Mouse (Mus musculus): Measurements from ENCODE around the gene Cbx4.

Gene Cbx4

GRCm38 (mm10) chr11:119058041-119058995 is 27.7 kb downstream of the Cbx4 start:
- in situ Hi-C loops (cut with MboI, MseI) = no loop called here

- in situ Hi-C loops (cut with MboI, MseI) = no loop called here
Observed at GRCm38 (mm10) chr11:119057291-119057690, 28.7 kb downstream of the Cbx4 start.

DNA sequence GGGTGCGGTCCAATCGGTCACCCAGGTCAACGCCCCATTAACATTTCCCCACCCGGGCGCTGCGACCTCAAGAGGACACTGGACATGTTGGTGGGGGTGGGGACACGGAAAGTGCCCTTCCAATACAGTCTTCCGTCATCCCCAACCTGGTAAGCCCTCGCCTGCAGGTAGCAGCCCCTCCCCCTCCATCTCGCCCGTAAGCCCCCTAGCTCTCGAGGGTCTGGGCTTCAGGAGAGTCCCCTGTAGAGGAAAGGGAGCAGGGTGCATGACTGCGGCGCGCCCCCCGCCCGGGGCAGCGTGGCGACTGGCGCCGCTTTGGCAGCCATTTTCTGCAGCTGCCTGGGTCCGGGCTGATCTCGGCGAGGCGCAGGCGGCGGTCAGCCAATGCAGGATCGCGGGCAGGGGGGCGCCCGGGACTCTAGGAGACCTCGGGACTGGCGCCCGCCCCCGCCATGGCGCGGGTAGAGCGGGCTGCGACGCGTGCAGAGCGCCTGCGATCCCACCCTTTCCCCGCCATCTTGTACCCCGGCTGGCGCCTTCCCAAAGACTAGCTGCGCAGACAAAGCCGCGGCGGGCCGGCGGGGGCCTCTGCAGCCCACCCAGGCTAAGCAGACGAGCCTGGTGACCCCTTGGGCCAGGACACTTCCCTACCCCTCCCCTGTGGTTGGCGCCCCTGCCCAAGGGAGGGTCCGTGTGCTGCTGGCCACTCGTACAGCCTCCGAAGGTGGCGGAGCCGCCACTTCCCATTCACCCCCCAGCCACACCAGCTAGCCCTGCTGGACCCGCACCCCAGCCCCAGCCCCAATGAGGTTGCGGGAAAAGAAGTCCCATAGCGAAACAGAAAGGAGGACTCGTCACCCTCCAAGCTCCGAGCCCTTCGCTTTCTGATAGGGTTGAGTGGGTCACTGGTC is 29.5 kb downstream of the Cbx4 start:
- in situ Hi-C loops (cut with MboI, MseI) = no loop called here

GRCm38 (mm10) chr11:119055571-119056131 is 30.4 kb downstream of the Cbx4 start:
- in situ Hi-C loops (cut with MboI, MseI) = no loop called here

- in situ Hi-C loops (cut with MboI, MseI) = loop anchor here in 1 of 2 experiments (5.0 kb wide), 1 partner anchor 33 kb away; the partner anchor contains the start of gene Cbx4
Observed at GRCm38 (mm10) chr11:119054351-119055345, 31.4 kb downstream of the Cbx4 start.

- in situ Hi-C loops (cut with MboI, MseI) = loop anchor here in 1 of 2 experiments (5.0 kb wide), 1 partner anchor 33 kb away; the partner anchor contains the start of gene Cbx4
Observed at GRCm38 (mm10) chr11:119053738-119054350, 32.2 kb downstream of the Cbx4 start.

- in situ Hi-C loops (cut with MboI, MseI) = loop anchor here in 1 of 2 experiments (5.0 kb wide), 1 partner anchor 34 kb away; the partner anchor contains the start of gene Cbx4
Observed at GRCm38 (mm10) chr11:119053257-119053670, 32.8 kb downstream of the Cbx4 start.

DNA sequence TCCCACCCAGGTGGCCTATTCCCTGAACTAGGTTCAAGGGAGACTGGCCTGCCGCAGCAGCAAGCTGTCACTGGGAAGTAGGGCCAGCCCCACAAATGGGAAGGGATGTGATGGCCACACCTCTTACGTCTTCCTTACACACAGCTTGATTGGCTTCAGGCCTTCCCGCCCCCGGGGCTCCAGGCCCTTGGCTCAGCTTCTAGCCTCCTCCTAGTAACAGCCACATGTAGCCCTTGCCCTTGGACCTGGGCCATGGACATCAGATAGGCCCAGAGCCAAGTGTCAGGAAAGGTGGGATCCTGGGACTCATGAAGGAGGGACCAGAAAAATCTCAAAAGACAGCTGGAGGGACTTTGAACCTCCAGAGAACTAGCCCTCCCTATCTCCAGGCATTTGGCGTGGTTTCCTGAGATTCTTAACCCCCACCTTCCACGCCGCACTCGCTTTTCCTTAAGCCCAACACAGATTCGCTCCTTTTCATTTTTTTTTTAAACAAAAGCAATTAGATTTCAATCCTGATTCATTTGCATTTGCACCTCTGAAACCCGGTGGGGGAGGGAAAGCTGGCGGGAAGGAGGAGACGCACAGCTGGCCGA is 33.3 kb downstream of the Cbx4 start:
- in situ Hi-C loops (cut with MboI, MseI) = loop anchor here in 1 of 2 experiments (5.0 kb wide), 1 partner anchor 35 kb away; the partner anchor contains the start of gene Cbx4

DNA sequence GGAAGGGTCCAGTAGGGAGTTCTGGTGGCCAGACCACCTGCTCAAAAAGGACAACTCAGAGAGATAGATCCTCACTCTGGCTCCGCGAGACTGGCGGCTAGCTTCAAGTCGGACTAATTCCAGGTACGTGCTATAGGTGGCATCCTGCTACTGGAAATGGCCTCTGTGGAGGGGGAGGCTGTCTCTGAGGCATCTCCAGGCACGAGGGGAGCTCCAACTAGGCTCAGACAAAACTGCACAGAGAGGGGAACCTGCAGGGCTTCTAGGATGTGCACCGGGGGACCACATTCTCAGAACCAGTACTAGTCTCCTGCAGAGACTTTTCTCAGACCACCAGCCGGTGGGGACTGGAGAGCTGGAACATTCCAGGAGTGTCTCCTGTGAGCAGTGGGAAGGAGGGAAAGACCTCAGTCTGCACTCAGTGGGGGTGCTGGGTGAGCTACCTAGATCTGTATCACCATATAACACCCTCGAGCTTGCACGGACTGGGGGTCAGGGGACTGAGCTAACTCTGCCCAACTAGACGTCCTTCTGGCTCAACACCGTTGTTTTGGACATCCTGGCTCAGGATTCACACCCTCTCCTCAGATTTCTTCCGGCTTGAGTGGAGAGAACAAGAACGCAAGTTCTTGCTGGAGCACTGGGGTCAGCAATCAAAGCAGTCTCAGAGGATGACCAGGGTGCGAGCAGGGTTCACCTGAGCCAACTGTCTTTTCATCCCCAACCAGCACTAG is 33.9 kb downstream of the Cbx4 start:
- in situ Hi-C loops (cut with MboI, MseI) = loop anchor here in 1 of 2 experiments (5.0 kb wide), 1 partner anchor 35 kb away; the partner anchor contains the start of gene Cbx4

DNA sequence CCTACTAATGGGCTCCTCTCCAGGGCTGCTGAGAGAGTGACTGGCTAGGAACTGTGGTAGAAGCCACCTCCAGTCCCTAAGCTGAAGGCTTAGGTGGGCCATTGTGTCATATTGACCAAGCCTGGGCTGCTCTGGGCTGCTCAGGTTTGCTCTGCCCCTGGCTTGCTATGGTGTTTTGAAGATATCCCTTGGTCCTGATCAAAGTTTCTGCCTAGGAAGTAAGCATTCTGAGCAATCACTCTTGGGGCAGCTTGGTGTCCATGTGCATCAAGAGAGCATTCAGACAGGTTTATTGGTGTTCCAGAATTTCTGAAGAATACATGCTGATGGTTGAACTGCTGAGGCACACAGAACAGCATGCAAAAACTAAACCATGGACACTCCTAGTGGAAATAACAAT is 34.6 kb downstream of the Cbx4 start:
- in situ Hi-C loops (cut with MboI, MseI) = loop anchor here in 1 of 2 experiments (5.0 kb wide), 1 partner anchor 36 kb away; the partner anchor contains the start of gene Cbx4

- in situ Hi-C loops (cut with MboI, MseI) = loop anchor here in 1 of 2 experiments (5.0 kb wide), 1 partner anchor 37 kb away; the partner anchor contains the start of gene Cbx4
Observed at GRCm38 (mm10) chr11:119050361-119050760, 35.7 kb downstream of the Cbx4 start.

DNA sequence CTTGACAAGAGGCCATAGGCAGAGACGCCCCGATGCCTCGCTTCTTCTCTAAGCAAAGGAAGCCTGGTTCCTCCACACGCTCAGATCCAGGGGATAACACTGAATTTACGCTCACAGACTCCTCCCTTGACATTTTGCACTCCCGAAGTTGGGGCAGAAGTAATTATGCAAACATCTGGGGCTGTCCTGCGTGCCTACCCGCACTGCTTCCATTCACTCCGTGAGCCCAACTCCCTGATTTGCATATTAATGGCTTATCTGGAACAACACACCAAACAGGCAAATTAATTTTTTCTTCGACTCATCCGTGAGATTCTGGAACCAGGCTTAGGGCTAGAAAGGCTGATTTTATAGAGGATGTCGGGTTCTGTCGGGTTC is 37.9 kb downstream of the Cbx4 start:
- in situ Hi-C loops (cut with MboI, MseI) = no loop called here

DNA sequence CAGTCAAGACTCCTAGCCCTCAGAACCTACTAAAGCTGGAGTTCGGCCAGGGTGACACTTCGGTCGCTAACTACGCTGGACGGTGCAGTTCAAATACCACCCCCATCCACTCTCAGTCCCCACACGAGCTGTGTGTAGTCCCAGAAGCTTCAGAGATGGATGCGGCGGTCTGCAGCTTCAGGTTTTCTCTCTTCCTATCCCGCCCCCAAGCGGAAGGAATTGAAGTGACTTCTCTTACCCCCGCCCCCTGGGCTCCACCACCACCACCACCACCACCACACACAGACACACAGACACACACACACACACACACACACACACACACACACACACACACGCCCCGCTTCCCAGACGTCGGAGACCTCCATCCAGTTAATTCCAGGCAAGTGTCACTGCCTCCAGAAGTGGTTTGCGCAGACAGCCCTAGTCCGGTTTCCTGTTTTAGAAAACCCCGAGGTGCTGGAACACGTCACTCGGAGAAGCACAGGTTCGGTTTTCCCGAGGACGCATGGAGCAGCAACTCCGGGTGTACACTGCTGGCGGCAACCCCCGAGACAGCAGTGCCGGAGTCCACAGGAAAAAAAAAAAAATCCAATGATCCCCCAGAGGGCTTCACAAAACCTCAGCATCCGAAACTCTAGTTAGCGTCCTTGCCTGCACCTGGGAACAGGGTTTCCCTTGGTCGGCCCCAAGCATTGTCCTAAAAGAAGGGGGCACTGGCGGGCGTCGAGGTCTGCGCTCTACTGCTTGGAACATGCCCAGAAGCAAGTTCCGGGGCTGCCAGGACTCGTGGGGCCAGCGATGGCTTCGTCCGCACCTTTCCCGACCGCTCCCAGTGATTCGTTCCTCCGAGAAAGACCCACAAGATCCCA is 38.5 kb downstream of the Cbx4 start:
- in situ Hi-C loops (cut with MboI, MseI) = no loop called here

- in situ Hi-C loops (cut with MboI, MseI) = no loop called here
Observed at GRCm38 (mm10) chr11:119046601-119047245, 39.3 kb downstream of the Cbx4 start.

DNA sequence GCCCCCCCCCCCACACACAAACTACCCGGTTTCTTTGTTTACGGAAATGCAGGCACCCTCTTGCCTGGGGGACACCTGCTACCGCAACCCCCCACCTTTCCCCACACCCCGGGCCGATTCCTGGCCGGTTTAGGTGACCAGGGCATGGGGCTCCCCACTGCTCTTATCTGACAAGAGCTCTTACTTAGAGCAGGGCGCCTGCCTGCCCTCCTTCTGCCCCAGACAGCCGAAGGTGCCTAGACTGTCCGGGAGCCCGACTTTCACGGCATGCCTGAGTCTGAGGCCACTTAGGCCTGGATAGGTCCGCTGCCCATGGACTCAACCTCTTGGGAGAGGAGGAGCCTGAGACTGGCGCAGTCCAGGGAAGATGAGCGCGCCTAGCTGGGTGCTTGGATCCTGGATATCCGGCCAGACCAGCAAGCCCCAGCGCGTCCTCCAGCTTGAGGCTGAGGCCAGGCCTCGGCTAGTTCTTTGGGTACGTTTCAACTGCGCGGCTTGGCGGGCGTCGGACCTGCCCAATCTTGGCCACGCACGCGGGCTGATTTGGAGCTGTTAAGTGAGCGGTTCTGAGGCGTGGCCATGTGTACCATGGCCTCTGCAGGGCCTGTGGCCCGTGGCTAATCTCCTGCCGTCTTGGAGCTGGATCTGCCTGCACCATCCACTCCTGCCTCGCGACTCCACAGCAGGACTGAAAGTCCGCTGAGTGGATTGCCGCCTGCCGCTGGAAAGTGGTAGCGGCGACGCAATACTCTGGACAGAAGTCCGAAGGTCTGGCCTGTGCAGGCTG is 41.3 kb downstream of the Cbx4 start:
- in situ Hi-C loops (cut with MboI, MseI) = no loop called here

Measured in T-helper 17 cell (primary cell).